Mouse (Mus musculus) testis, postnatal 14 days (tissue): ENCODE results near the gene Inava.

ENCODE experiments used
- DNase-seq: peaks from one replicate; pipeline ENCODE4 v3.0.0; 2021; ENCODE audit warnings: low spot score

The Inava gene

GRCm38 (mm10) chr1:136231596-136231995 is 2.5 kb downstream of the Inava start:
- no peak for DNase-seq

GRCm38 (mm10) chr1:136230201-136230600 is 3.9 kb downstream of the Inava start:
- DNase-seq: peak; percentile 21

GRCm38 (mm10) chr1:136229040-136229373 is 5.1 kb downstream of the Inava start:
- no peak for DNase-seq

- DNase-seq: no peak
These were observed 5.6 kb downstream of the Inava start for GRCm38 (mm10) chr1:136228328-136229039.

GRCm38 (mm10) chr1:136227870-136228269 is 6.2 kb downstream of the Inava start:
- DNase-seq: no peak

GRCm38 (mm10) chr1:136226626-136227025 is 7.4 kb downstream of the Inava start:
- no peak for DNase-seq

GRCm38 (mm10) chr1:136225846-136226245 is 8.2 kb downstream of the Inava start:
- no peak for DNase-seq

- DNase-seq: no peak
These were observed 10.2 kb downstream of the Inava start for GRCm38 (mm10) chr1:136223758-136224342.

- DNase-seq: no peak
These were observed 11.7 kb downstream of the Inava start for GRCm38 (mm10) chr1:136222386-136222785.

GRCm38 (mm10) chr1:136220037-136220871 is 13.8 kb downstream of the Inava start:
- DNase-seq: peak; percentile 19

- no peak for DNase-seq
These were observed 19.8 kb downstream of the Inava start for GRCm38 (mm10) chr1:136214304-136214703.

GRCm38 (mm10) chr1:136212803-136213202 is 21.3 kb downstream of the Inava start, which contains the start of gene Mroh3:
Gene Mroh3, minus strand, starts transcription at chr1:136212828.
- DNase-seq: no peak

- DNase-seq: no peak
These were observed 44.0 kb downstream of the Inava start for GRCm38 (mm10) chr1:136190033-136190432.

- no peak for DNase-seq
These were observed 54.5 kb downstream of the Inava start for GRCm38 (mm10) chr1:136179511-136180001.

GRCm38 (mm10) chr1:136178741-136179140 is 55.3 kb downstream of the Inava start:
- DNase-seq: no peak

- no peak for DNase-seq
These were observed 57.0 kb downstream of the Inava start for GRCm38 (mm10) chr1:136177085-136177484.

- peak; percentile 52 for DNase-seq
These were observed 58.9 kb downstream of the Inava start for GRCm38 (mm10) chr1:136175183-136175582.

GRCm38 (mm10) chr1:136174101-136174606 is 59.9 kb downstream of the Inava start:
- DNase-seq: peak; percentile 70

- DNase-seq: no peak
These were observed 61.4 kb downstream of the Inava start for GRCm38 (mm10) chr1:136172696-136173095.

- DNase-seq: peak; percentile 38
These were observed 64.0 kb downstream of the Inava start for GRCm38 (mm10) chr1:136170109-136170508.

GRCm38 (mm10) chr1:136167657-136168056 is 66.4 kb downstream of the Inava start:
- no peak for DNase-seq

GRCm38 (mm10) chr1:136165436-136165835 is 68.6 kb downstream of the Inava start:
- DNase-seq: no peak
